Mouse (Mus musculus) lung, postnatal 0 days (tissue): ENCODE data around the gene Eps8. TPM values are rescaled to one million over a fixed set of nuclear protein-coding genes. Genes with fewer than 3 reads are reported as not detected.
A peak's percentile ranks its signal among the peaks of the same experiment; 100 is the strongest.

Experiments used
- ATAC-seq: fragments of 200-750 bp; cut with Nextera tagmentation; 2 replicates; pipeline ENCODE4 v1.8.0; 2017; ENCODE audit warnings: moderate library complexity
- DNase-seq: peaks from one replicate; pipeline ENCODE4 v3.0.0-alpha.2; 2016; ENCODE audit warnings: low spot score
- H3K27ac ChIP-seq: fragments of 300-500 bp; sonication (generic); 2 replicates; pipeline ENCODE4 v1.5.1; 2014; ENCODE audit warnings: antibody characterized with exemption, mild to moderate bottlenecking, low read length, mixed read lengths
- H3K27me3 ChIP-seq: fragments of 300-500 bp; sonication (generic); replicated peaks from 2 replicates; pipeline ENCODE4 v1.6.1; 2014; ENCODE audit warnings: low read length, mixed read lengths; ENCODE audit not compliant: insufficient read depth
- H3K36me3 ChIP-seq: fragments of 300-500 bp; sonication (generic); 2 replicates; pipeline ENCODE4 v1.6.1; 2014; ENCODE audit warnings: low read length, mixed read lengths; ENCODE audit not compliant: insufficient read depth
- H3K4me1 ChIP-seq: fragments of 300-500 bp; sonication (generic); 2 replicates; pipeline ENCODE4 v1.6.1; 2014; ENCODE audit warnings: antibody characterized with exemption, low read depth, low read length, mixed read lengths; ENCODE audit not compliant: insufficient read depth
- H3K4me2 ChIP-seq: fragments of 300-500 bp; sonication (generic); replicated peaks from 2 replicates; pipeline ENCODE4 v1.6.1; 2014; ENCODE audit warnings: low read depth, mild to moderate bottlenecking, low read length, moderate library complexity, mixed read lengths
- H3K4me3 ChIP-seq: fragments of 300-500 bp; sonication (generic); 2 replicates; pipeline ENCODE4 v1.5.1; 2014; ENCODE audit warnings: low read depth, low read length
- H3K9ac ChIP-seq: fragments of 300-500 bp; sonication (generic); replicated peaks from 2 replicates; pipeline ENCODE4 v1.6.1; 2014; ENCODE audit warnings: low read depth, mild to moderate bottlenecking
- H3K9me3 ChIP-seq: fragments of 300-500 bp; sonication (generic); 2 replicates; pipeline ENCODE4 v1.6.1; 2016; ENCODE audit warnings: low read length, mixed read lengths
- CTCF ChIP-seq: IDR thresholded peaks from 2 replicates; pipeline ENCODE4 v1.5.1; 2016; ENCODE audit warnings: antibody characterized with exemption, mild to moderate bottlenecking
- EP300 ChIP-seq: IDR thresholded peaks from 2 replicates; pipeline ENCODE4 v1.6.1; 2016; ENCODE audit warnings: antibody characterized with exemption, mild to moderate bottlenecking, control low read depth
- WGBS: fragments of 180-500 bp; shearing (Covaris S2); extraction: QIAGEN DNeasy Blood & Tissue Kit; methylation state at CpG from one replicate; pipeline ENCODE4 v1.1.7; 2014; 5-methylcytosine and 5-hydroxymethylcytosine counted together
- polyA plus RNA-seq: library from polyadenylated mRNA; unstranded; fragments of >200 nt; fragmentation: Nextera tagmentation; extraction: Ambion mirVana; gene quantifications from 2 replicates; pipeline ENCODE4 v1.2.1, GENCODE M21; 2015

Gene Eps8
- polyA plus RNA-seq, 1 experiment from 2014 or later = 27.8 TPM

- H3K9me3 ChIP-seq = no peaks in the 10 kb centered on the region
- 66% methylated on average over 11 of the region's 11 CpGs for WGBS
- H3K4me3 ChIP-seq = no peak overlapping the region
- no peaks in the 10 kb centered on the region for H3K27me3 ChIP-seq
- no peak overlapping the region for H3K4me2 ChIP-seq
- H3K4me1 ChIP-seq = no peaks in the 10 kb centered on the region
- H3K27ac ChIP-seq = no peak overlapping the region
- H3K9ac ChIP-seq = no peak overlapping the region
- no peak for TF ChIP-seq EP300
- no peak for TF ChIP-seq CTCF
- DNase-seq (no peak), ATAC-seq (no peak)
- H3K36me3 ChIP-seq = no peaks in the 10 kb centered on the region
Measured at GRCm38 (mm10) chr6:137519529-137520342, 134.9 kb downstream of the Eps8 start.

- Histone ChIP-seq H3K4me2 (no peak overlapping the region), H3K36me3 (no peaks in the 10 kb centered on the region), H3K9ac (no peak overlapping the region), H3K27ac (no peak overlapping the region), H3K27me3 (no peaks in the 10 kb centered on the region), H3K4me3 (no peak overlapping the region), H3K4me1 (no peaks in the 10 kb centered on the region), H3K9me3 (no peaks in the 10 kb centered on the region)
- WGBS = 69% methylated on average over 4 of the region's 4 CpGs
- DNase-seq (peak; percentile 68), ATAC-seq (peak; percentile 35)
- TF ChIP-seq CTCF = no peak
- no peak for TF ChIP-seq EP300
Measured at GRCm38 (mm10) chr6:137514872-137515271, 139.8 kb downstream of the Eps8 start.

- Histone ChIP-seq H3K27ac (no peak overlapping the region), H3K9me3 (no peaks in the 10 kb centered on the region), H3K4me2 (no peak overlapping the region), H3K4me1 (no peaks in the 10 kb centered on the region), H3K36me3 (no peaks in the 10 kb centered on the region), H3K9ac (no peak overlapping the region), H3K27me3 (no peaks in the 10 kb centered on the region), H3K4me3 (no peak overlapping the region)
- ATAC-seq = no peak
- no peak for DNase-seq
- 56% methylated on average over 5 of the region's 5 CpGs for WGBS
- TF ChIP-seq EP300 = no peak
- TF ChIP-seq CTCF = no peak
Measured at GRCm38 (mm10) chr6:137512753-137513152, 141.9 kb downstream of the Eps8 start.

GRCm38 (mm10) chr6:137509341-137510045 lies 145.2 kb downstream of the Eps8 start:
- DNase-seq (no peak), ATAC-seq (no peak)
- Histone ChIP-seq H3K4me3 (no peak overlapping the region), H3K36me3 (no peaks in the 10 kb centered on the region), H3K4me2 (no peak overlapping the region), H3K9me3 (no peaks in the 10 kb centered on the region), H3K9ac (no peak overlapping the region), H3K27me3 (no peaks in the 10 kb centered on the region), H3K27ac (no peak overlapping the region), H3K4me1 (no peaks in the 10 kb centered on the region)
- 82% methylated on average over 14 of the region's 14 CpGs for WGBS
- TF ChIP-seq CTCF (no peak), EP300 (no peak)

GRCm38 (mm10) chr6:137508936-137509335 lies 145.7 kb downstream of the Eps8 start:
- H3K4me3 ChIP-seq = no peak overlapping the region
- no peaks in the 10 kb centered on the region for H3K36me3 ChIP-seq
- no peak overlapping the region for H3K9ac ChIP-seq
- H3K27me3 ChIP-seq = no peaks in the 10 kb centered on the region
- ATAC-seq (no peak), DNase-seq (no peak)
- no peak overlapping the region for H3K4me2 ChIP-seq
- H3K4me1 ChIP-seq = no peaks in the 10 kb centered on the region
- H3K9me3 ChIP-seq = no peaks in the 10 kb centered on the region
- no peak for TF ChIP-seq CTCF
- no peak for TF ChIP-seq EP300
- no peak overlapping the region for H3K27ac ChIP-seq
- 94% methylated on average over 19 of the region's 19 CpGs for WGBS

GRCm38 (mm10) chr6:137506563-137506962 lies 148.1 kb downstream of the Eps8 start:
- ATAC-seq (no peak), DNase-seq (no peak)
- H3K4me1 ChIP-seq = no peaks in the 10 kb centered on the region
- no peak overlapping the region for H3K4me3 ChIP-seq
- H3K27me3 ChIP-seq = no peaks in the 10 kb centered on the region
- no peak overlapping the region for H3K27ac ChIP-seq
- H3K9me3 ChIP-seq = no peaks in the 10 kb centered on the region
- WGBS = 84% methylated on average over 7 of the region's 7 CpGs
- H3K4me2 ChIP-seq = no peak overlapping the region
- H3K9ac ChIP-seq = no peak overlapping the region
- no peak for TF ChIP-seq CTCF
- TF ChIP-seq EP300 = no peak
- H3K36me3 ChIP-seq = no peaks in the 10 kb centered on the region
